Mouse (Mus musculus): ENCODE results near the gene Wnt3.
A peak's percentile ranks its signal among the peaks of the same experiment; 100 is the strongest.

Gene Wnt3

GRCm38 (mm10) chr11:103764601-103765000 is 9.3 kb upstream of the Wnt3 start:
- Histone ChIP-seq H3K27me3 (ENCODE audit: insufficient read depth, low read length) (peaks cover 32% of the 10 kb centered on the region), H3K4me3 (replicated peaks; ENCODE audit: low read length) (no peak overlapping the region), H3K4me1 (replicated peaks; ENCODE audit: low read depth, low read length) (no peaks in the 10 kb centered on the region), H3K9me3 (ENCODE audit: low read length) (peaks cover 4% of the 10 kb centered on the region; the same call in 1 of the 2 replicates), H3K36me3 (ENCODE audit: insufficient read depth, low read length) (no peaks in the 10 kb centered on the region)
- no peak for TF ChIP-seq CTCF (conservative IDR thresholded peaks at IDR 0.05; ENCODE audit: low read length)
- TF ChIP-seq POU5F1 (IDR thresholded peaks at IDR 0.05; ENCODE audit: borderline replicate concordance, low read length) = no peak
- TF ChIP-seq NANOG (IDR thresholded peaks at IDR 0.05; ENCODE audit: borderline replicate concordance, low read length) = no peak

- H3K9me3 ChIP-seq (ENCODE audit: low read length) = peaks cover 4% of the 10 kb centered on the region; the same call in 1 of the 2 replicates
- H3K4me1 ChIP-seq (replicated peaks; ENCODE audit: low read depth, low read length) = peaks cover 4% of the 10 kb centered on the region
- no peaks in the 10 kb centered on the region for H3K36me3 ChIP-seq (ENCODE audit: insufficient read depth, low read length)
- peaks cover 42% of the 10 kb centered on the region for H3K27me3 ChIP-seq (ENCODE audit: insufficient read depth, low read length)
- no peak overlapping the region for H3K4me3 ChIP-seq (replicated peaks; ENCODE audit: low read length)
- TF ChIP-seq CTCF (conservative IDR thresholded peaks at IDR 0.05; ENCODE audit: low read length) = no peak
- no peak for TF ChIP-seq NANOG (IDR thresholded peaks at IDR 0.05; ENCODE audit: borderline replicate concordance, low read length)
- no peak for TF ChIP-seq POU5F1 (IDR thresholded peaks at IDR 0.05; ENCODE audit: borderline replicate concordance, low read length)
Observed at GRCm38 (mm10) chr11:103765556-103766011, 8.4 kb upstream of the Wnt3 start.

DNA sequence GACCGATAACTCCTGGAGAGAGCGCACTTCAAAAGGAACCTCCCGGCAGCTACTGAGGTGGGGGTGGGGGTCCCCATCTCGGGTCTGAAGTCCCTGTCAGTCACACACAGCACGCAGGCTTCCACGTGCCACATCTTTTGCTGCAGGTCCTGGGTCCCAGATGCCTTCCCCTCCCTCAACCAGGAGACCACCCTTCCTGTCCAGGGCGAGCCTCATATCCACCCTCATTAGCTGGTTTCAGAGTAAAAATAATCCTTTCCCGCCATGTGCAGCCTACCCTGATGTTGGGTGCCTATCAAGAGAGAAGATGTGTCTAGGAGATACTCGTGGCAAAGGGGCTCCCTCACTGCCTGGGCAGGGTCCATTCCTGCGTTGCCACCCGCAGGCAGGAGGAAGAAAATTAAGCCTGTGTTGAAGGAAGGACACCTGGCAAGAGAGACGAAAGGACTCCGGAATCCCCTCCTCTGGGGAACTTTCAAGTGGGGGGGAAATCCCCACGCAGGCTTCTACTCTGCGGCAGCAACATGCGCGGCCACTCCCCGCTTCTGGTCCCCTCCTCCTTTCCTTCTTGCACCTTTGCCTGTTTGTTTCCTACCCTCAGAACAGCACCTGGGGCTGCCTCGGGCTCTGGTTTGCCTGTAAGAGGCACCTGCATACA is 2.7 kb upstream of the Wnt3 start:
- Histone ChIP-seq H3K9me3 (ENCODE audit: low read length) (no peaks in the 10 kb centered on the region), H3K4me1 (replicated peaks; ENCODE audit: low read depth, low read length) (peaks cover 49% of the 10 kb centered on the region), H3K36me3 (ENCODE audit: insufficient read depth, low read length) (no peaks in the 10 kb centered on the region), H3K4me3 (replicated peaks; ENCODE audit: low read length) (peak overlapping the region; percentile 45), H3K27me3 (ENCODE audit: insufficient read depth, low read length) (peaks cover 94% of the 10 kb centered on the region)
- TF ChIP-seq POU5F1 (IDR thresholded peaks at IDR 0.05; ENCODE audit: borderline replicate concordance, low read length) (no peak), CTCF (conservative IDR thresholded peaks at IDR 0.05; ENCODE audit: low read length) (no peak), NANOG (IDR thresholded peaks at IDR 0.05; ENCODE audit: borderline replicate concordance, low read length) (no peak)

- H3K27me3 ChIP-seq (ENCODE audit: insufficient read depth, low read length) = peaks cover 100% of the 10 kb centered on the region
- TF ChIP-seq NANOG (IDR thresholded peaks at IDR 0.05; ENCODE audit: borderline replicate concordance, low read length) (no peak), CTCF (conservative IDR thresholded peaks at IDR 0.05; ENCODE audit: low read length) (no peak), POU5F1 (IDR thresholded peaks at IDR 0.05; ENCODE audit: borderline replicate concordance, low read length) (no peak)
- peaks cover 50% of the 10 kb centered on the region for H3K4me1 ChIP-seq (replicated peaks; ENCODE audit: low read depth, low read length)
- no peaks in the 10 kb centered on the region for H3K9me3 ChIP-seq (ENCODE audit: low read length)
- peak overlapping the region; percentile 74 for H3K4me3 ChIP-seq (replicated peaks; ENCODE audit: low read length)
- H3K36me3 ChIP-seq (ENCODE audit: insufficient read depth, low read length) = no peaks in the 10 kb centered on the region
Observed at GRCm38 (mm10) chr11:103772505-103773386, 1.2 kb upstream of the Wnt3 start.

- Histone ChIP-seq H3K9me3 (ENCODE audit: low read length) (no peaks in the 10 kb centered on the region), H3K27me3 (ENCODE audit: insufficient read depth, low read length) (peaks cover 99% of the 10 kb centered on the region), H3K4me1 (replicated peaks; ENCODE audit: low read depth, low read length) (peaks cover 58% of the 10 kb centered on the region), H3K4me3 (replicated peaks; ENCODE audit: low read length) (peak overlapping the region; percentile 74), H3K36me3 (ENCODE audit: insufficient read depth, low read length) (no peaks in the 10 kb centered on the region)
- TF ChIP-seq CTCF (conservative IDR thresholded peaks at IDR 0.05; ENCODE audit: low read length) (no peak), NANOG (IDR thresholded peaks at IDR 0.05; ENCODE audit: borderline replicate concordance, low read length) (no peak), POU5F1 (IDR thresholded peaks at IDR 0.05; ENCODE audit: borderline replicate concordance, low read length) (no peak)
Observed at GRCm38 (mm10) chr11:103774228-103774530, 229 bp downstream of the Wnt3 start.

DNA sequence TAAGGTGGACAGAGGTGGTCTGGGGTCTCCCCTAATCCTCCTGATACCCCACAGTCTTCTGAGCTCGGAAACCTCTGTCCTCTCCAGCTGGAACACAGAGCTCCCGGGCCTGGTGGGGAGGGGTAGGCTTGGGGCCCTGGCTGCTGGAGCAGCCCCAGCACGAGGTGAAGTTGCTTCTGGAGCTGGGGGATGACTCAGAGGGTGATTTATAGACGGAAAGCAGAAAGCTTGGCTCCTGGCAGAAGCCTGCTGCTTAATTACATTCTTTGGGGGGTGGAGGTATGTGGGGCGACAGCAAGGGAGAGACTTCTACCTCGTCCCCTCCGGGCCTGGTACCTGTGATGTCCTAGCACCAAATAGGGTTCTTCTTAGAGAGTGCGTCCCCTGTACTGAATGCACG is 6.2 kb downstream of the Wnt3 start:
- Histone ChIP-seq H3K36me3 (ENCODE audit: insufficient read depth, low read length) (no peaks in the 10 kb centered on the region), H3K4me1 (replicated peaks; ENCODE audit: low read depth, low read length) (peaks cover 12% of the 10 kb centered on the region), H3K4me3 (replicated peaks; ENCODE audit: low read length) (no peak overlapping the region), H3K27me3 (ENCODE audit: insufficient read depth, low read length) (peaks cover 96% of the 10 kb centered on the region), H3K9me3 (ENCODE audit: low read length) (0 out of 2 replicates have a peak, but pooled peaks cover 8% of the 10 kb centered on the region)
- TF ChIP-seq CTCF (conservative IDR thresholded peaks at IDR 0.05; ENCODE audit: low read length) = no peak
- TF ChIP-seq POU5F1 (IDR thresholded peaks at IDR 0.05; ENCODE audit: borderline replicate concordance, low read length) = no peak
- TF ChIP-seq NANOG (IDR thresholded peaks at IDR 0.05; ENCODE audit: borderline replicate concordance, low read length) = no peak

GRCm38 (mm10) chr11:103789951-103790350 is 16.0 kb downstream of the Wnt3 start:
- no peaks in the 10 kb centered on the region for H3K9me3 ChIP-seq (ENCODE audit: low read length)
- H3K4me1 ChIP-seq (replicated peaks; ENCODE audit: low read depth, low read length) = peaks cover 7% of the 10 kb centered on the region
- H3K4me3 ChIP-seq (replicated peaks; ENCODE audit: low read length) = no peak overlapping the region
- H3K36me3 ChIP-seq (ENCODE audit: insufficient read depth, low read length) = no peaks in the 10 kb centered on the region
- TF ChIP-seq NANOG (IDR thresholded peaks at IDR 0.05; ENCODE audit: borderline replicate concordance, low read length) (no peak), POU5F1 (IDR thresholded peaks at IDR 0.05; ENCODE audit: borderline replicate concordance, low read length) (no peak), CTCF (conservative IDR thresholded peaks at IDR 0.05; ENCODE audit: low read length) (no peak)
- H3K27me3 ChIP-seq (ENCODE audit: insufficient read depth, low read length) = peaks cover 91% of the 10 kb centered on the region

- peaks cover 96% of the 10 kb centered on the region for H3K27me3 ChIP-seq (ENCODE audit: insufficient read depth, low read length)
- peaks cover 43% of the 10 kb centered on the region for H3K9me3 ChIP-seq (ENCODE audit: low read length)
- no peaks in the 10 kb centered on the region for H3K36me3 ChIP-seq (ENCODE audit: insufficient read depth, low read length)
- TF ChIP-seq CTCF (conservative IDR thresholded peaks at IDR 0.05; ENCODE audit: low read length) (no peak), POU5F1 (IDR thresholded peaks at IDR 0.05; ENCODE audit: borderline replicate concordance, low read length) (no peak), NANOG (IDR thresholded peaks at IDR 0.05; ENCODE audit: borderline replicate concordance, low read length) (no peak)
- H3K4me3 ChIP-seq (replicated peaks; ENCODE audit: low read length) = no peak overlapping the region
- H3K4me1 ChIP-seq (replicated peaks; ENCODE audit: low read depth, low read length) = no peaks in the 10 kb centered on the region
Observed at GRCm38 (mm10) chr11:103801128-103801527, 27.2 kb downstream of the Wnt3 start.
